ENCODE assay signal across 8 mouse cellular contexts in genomic region chr5:131600325-131601125, GRCm38 (mm10).
DNase-seq lines count a peak whose midpoint lies in the region; ATAC-seq and TF ChIP-seq lines count a peak whose summit lies in the region.

No protein-coding gene starts in this region.

- H3K4me2 ChIP-seq in forebrain, embryonic 12.5 days, result peak overlapping the region; percentile 27
- H3K4me2 ChIP-seq in heart, embryonic 15.5 days, result peak overlapping the region; percentile 48
- no peak overlapping the region for H3K4me2 ChIP-seq in liver, postnatal 0 days (ENCODE audit: low read depth, low read length)

- peak overlapping the region; percentile 83 for H3K27ac ChIP-seq in forebrain, embryonic 12.5 days
- peak overlapping the region; percentile 49 for H3K27ac ChIP-seq in heart, embryonic 15.5 days
- no peak overlapping the region for H3K27ac ChIP-seq in liver, postnatal 0 days (ENCODE audit: low read depth)

- no peaks in the 10 kb centered on the region for H3K36me3 ChIP-seq in forebrain, embryonic 12.5 days (replicated peaks)
- no peaks in the 10 kb centered on the region for H3K36me3 ChIP-seq in heart, embryonic 15.5 days
- no peaks in the 10 kb centered on the region for H3K36me3 ChIP-seq in liver, postnatal 0 days (replicated peaks; ENCODE audit: insufficient read depth, low read length)

- no peak for TF ChIP-seq CTCF in liver, postnatal 0 days (IDR thresholded peaks at IDR 0.05; ENCODE audit: low read depth)

- no peak overlapping the region for H3K4me3 ChIP-seq in forebrain, embryonic 12.5 days (replicated peaks)
- H3K4me3 ChIP-seq in heart, embryonic 15.5 days, result peak overlapping the region; percentile 17; the same call in 1 of the 2 replicates
- H3K4me3 ChIP-seq in liver, postnatal 0 days (ENCODE audit: low read depth, low read length), result no peak overlapping the region

- no peak for TF ChIP-seq EP300 in liver, postnatal 0 days (IDR thresholded peaks at IDR 0.05; ENCODE audit: low read depth)

- peak overlapping the region; percentile 12; the same call in 1 of the 2 replicates for H3K9ac ChIP-seq in forebrain, embryonic 12.5 days
- no peak overlapping the region for H3K9ac ChIP-seq in heart, embryonic 15.5 days
- H3K9ac ChIP-seq in liver, postnatal 0 days (replicated peaks), result no peak overlapping the region

- peak; percentile 72 for ATAC-seq in forebrain, embryonic 12.5 days (ENCODE audit: low FRiP score)
- peak; percentile 84 for ATAC-seq in heart, embryonic 15.5 days (replicated peaks; ENCODE audit: insufficient number of reproducible peaks, insufficient read depth, low FRiP score, low read depth)
- ATAC-seq in liver, postnatal 0 days, result peak; percentile 35; the same call in 1 of the 2 replicates
- ATAC-seq in inflammation-experienced regulatory T-cells, adult 6 months, result no peak

- DNase-seq in urinary bladder, adult 2 months (ENCODE audit: low spot score), result peak; percentile 59
- no peak for DNase-seq in urinary bladder, postnatal 10 days (ENCODE audit: low spot score)
- DNase-seq in kidney, postnatal 10 days, result peak; percentile 88
- DNase-seq in liver, postnatal 0 days, result peak; percentile 31
- peak; percentile 79 for DNase-seq in ovary, adult 18-20 months (ENCODE audit: low spot score)

- H3K27me3 ChIP-seq in forebrain, embryonic 12.5 days, result peaks cover 30% of the 10 kb centered on the region
- H3K27me3 ChIP-seq in heart, embryonic 15.5 days, result peaks cover 24% of the 10 kb centered on the region; the same call in 1 of the 2 replicates
- no peaks in the 10 kb centered on the region for H3K27me3 ChIP-seq in liver, postnatal 0 days (ENCODE audit: insufficient read depth, low read length)

- WGBS in forebrain, embryonic 12.5 days, result 4% methylated on average over 14 of the region's 14 CpGs
- 18% methylated on average over 14 of the region's 14 CpGs for WGBS in heart, embryonic 15.5 days
- 41% methylated on average over 14 of the region's 14 CpGs for WGBS in liver, postnatal 0 days (ENCODE audit: insufficient replicate concordance)

- no peaks in the 10 kb centered on the region for H3K9me3 ChIP-seq in forebrain, embryonic 12.5 days
- no peaks in the 10 kb centered on the region for H3K9me3 ChIP-seq in heart, embryonic 15.5 days (replicated peaks)
- H3K9me3 ChIP-seq in liver, postnatal 0 days (ENCODE audit: low read length), result no peaks in the 10 kb centered on the region

- peaks cover 69% of the 10 kb centered on the region for H3K4me1 ChIP-seq in forebrain, embryonic 12.5 days
- H3K4me1 ChIP-seq in heart, embryonic 15.5 days (replicated peaks), result peaks cover 8% of the 10 kb centered on the region
- H3K4me1 ChIP-seq in liver, postnatal 0 days (ENCODE audit: insufficient read depth), result no peaks in the 10 kb centered on the region
